Mouse (Mus musculus) liver, embryonic 11.5 days (tissue): Measurements from ENCODE around the gene Tnfrsf12a. TPM values are rescaled to one million over a fixed set of nuclear protein-coding genes. Genes with fewer than 3 reads are reported as not detected.

Source experiments
- ATAC-seq: fragments of 200-750 bp; cut with Nextera tagmentation; replicated peaks from 2 replicates; pipeline ENCODE4 v1.8.0; 2017; ENCODE audit warnings: moderate number of reproducible peaks, mild to moderate bottlenecking, moderate TSS enrichment, moderate library complexity; ENCODE audit not compliant: low FRiP score
- DNase-seq: peaks from one replicate; pipeline ENCODE4 v3.0.0-alpha.2; 2017; ENCODE audit warnings: low spot score
- H3K27ac ChIP-seq: fragments of 300-500 bp; sonication (generic); 2 replicates; pipeline ENCODE4 v1.5.1; 2014; ENCODE audit warnings: mild to moderate bottlenecking, low read depth, low read length, control low read depth
- H3K27me3 ChIP-seq: fragments of 300-500 bp; sonication (generic); replicated peaks from 2 replicates; pipeline ENCODE4 v1.6.1; 2014; ENCODE audit warnings: low read length, mixed read lengths; ENCODE audit not compliant: control insufficient read depth, insufficient read depth
- H3K36me3 ChIP-seq: fragments of 300-500 bp; sonication (generic); 2 replicates; pipeline ENCODE4 v1.6.1; 2014; ENCODE audit warnings: mild to moderate bottlenecking, low read length, moderate library complexity, mixed read lengths; ENCODE audit not compliant: control insufficient read depth, insufficient read depth
- H3K4me1 ChIP-seq: fragments of 300-500 bp; sonication (generic); replicated peaks from 2 replicates; pipeline ENCODE4 v1.6.1; 2014; ENCODE audit warnings: low read length, mixed read lengths; ENCODE audit not compliant: control insufficient read depth, insufficient read depth
- H3K4me2 ChIP-seq: fragments of 300-500 bp; sonication (generic); 2 replicates; pipeline ENCODE4 v1.6.1; 2014; ENCODE audit warnings: mild to moderate bottlenecking, control low read depth, moderate library complexity
- H3K4me3 ChIP-seq: fragments of 300-500 bp; sonication (generic); 2 replicates; pipeline ENCODE4 v1.5.1; 2014; ENCODE audit warnings: low read depth, low read length, control low read depth
- H3K9ac ChIP-seq: fragments of 300-500 bp; sonication (generic); 2 replicates; pipeline ENCODE4 v1.6.1; 2014; ENCODE audit warnings: low read depth, low read length, control low read depth
- H3K9me3 ChIP-seq: fragments of 300-500 bp; sonication (generic); 2 replicates; pipeline ENCODE4 v1.6.1; 2016; ENCODE audit warnings: low read length, inconsistent platforms, mixed read lengths; ENCODE audit not compliant: control insufficient read depth
- WGBS: fragments of 180-500 bp; shearing (Covaris S2); extraction: QIAGEN DNeasy Blood & Tissue Kit; methylation state at CpG from one replicate; pipeline ENCODE4 v1.1.7; 2014; 5-methylcytosine and 5-hydroxymethylcytosine counted together
- polyA plus RNA-seq: library from polyadenylated mRNA; unstranded; fragments of >200 nt; fragmentation: Nextera tagmentation; extraction: Ambion mirVana; gene quantifications from 2 replicates; pipeline ENCODE4 v1.2.1, GENCODE M21; 2014

Gene Tnfrsf12a
- polyA plus RNA-seq, 1 experiment from 2014 or later: 9.5 TPM

GRCm38 (mm10) chr17:23645894-23646293 lies 31.4 kb downstream of the Tnfrsf12a start:
- Histone ChIP-seq H3K4me2 (no peak overlapping the region), H3K9ac (no peak overlapping the region), H3K4me1 (no peaks in the 10 kb centered on the region), H3K27ac (no peak overlapping the region), H3K4me3 (no peak overlapping the region), H3K36me3 (no peaks in the 10 kb centered on the region), H3K9me3 (no peaks in the 10 kb centered on the region), H3K27me3 (peaks cover 39% of the 10 kb centered on the region)
- 43% methylated on average over 10 of the region's 10 CpGs for WGBS
- DNase-seq (no peak), ATAC-seq (no peak)

- no peaks in the 10 kb centered on the region for H3K36me3 ChIP-seq
- no peak within 1 kb of the TSS for H3K27ac ChIP-seq
- peak within 1 kb of the TSS; percentile 42 for H3K4me3 ChIP-seq
- peaks cover 39% of the 10 kb centered on the region for H3K27me3 ChIP-seq
- H3K9ac ChIP-seq: no peak within 1 kb of the TSS
- H3K4me1 ChIP-seq: no peaks in the 10 kb centered on the region
- DNase-seq: no peak
- ATAC-seq: 0 out of 2 replicates have a peak, but pooled peaks have one; percentile 36
- WGBS: 2% methylated on average over 58 of the region's 58 CpGs
- H3K4me2 ChIP-seq: peak within 1 kb of the TSS; percentile 70
- no peaks in the 10 kb centered on the region for H3K9me3 ChIP-seq
Measured at GRCm38 (mm10) chr17:23644613-23645495, 32.4 kb downstream of the Tnfrsf12a start, which contains the start of gene Mmp25. Mmp25 (minus strand) TSS chr17:23645277.

- no peak for DNase-seq
- peaks cover 10% of the 10 kb centered on the region for H3K27me3 ChIP-seq
- no peaks in the 10 kb centered on the region for H3K9me3 ChIP-seq
- H3K4me1 ChIP-seq: no peaks in the 10 kb centered on the region
- H3K4me3 ChIP-seq: no peak overlapping the region
- H3K9ac ChIP-seq: no peak overlapping the region
- WGBS: 68% methylated on average over 8 of the region's 8 CpGs
- no peak overlapping the region for H3K4me2 ChIP-seq
- H3K36me3 ChIP-seq: no peaks in the 10 kb centered on the region
- ATAC-seq: no peak
- no peak overlapping the region for H3K27ac ChIP-seq
Measured at GRCm38 (mm10) chr17:23631241-23631640, 46.0 kb downstream of the Tnfrsf12a start.

- Histone ChIP-seq H3K9ac (no peak overlapping the region), H3K4me3 (0 out of 2 replicates have a peak overlapping the region, but pooled peaks have one; percentile 5)
- WGBS: 16% methylated on average over 22 of the region's 22 CpGs
Measured at GRCm38 (mm10) chr17:23630195-23631020, 46.9 kb downstream of the Tnfrsf12a start.

GRCm38 (mm10) chr17:23627813-23628212 lies 49.5 kb downstream of the Tnfrsf12a start:
- Histone ChIP-seq H3K9me3 (no peaks in the 10 kb centered on the region), H3K27me3 (peaks cover 10% of the 10 kb centered on the region), H3K4me3 (no peak overlapping the region), H3K9ac (no peak overlapping the region), H3K4me2 (no peak overlapping the region), H3K4me1 (no peaks in the 10 kb centered on the region), H3K36me3 (no peaks in the 10 kb centered on the region), H3K27ac (no peak overlapping the region)
- 43% methylated on average over 7 of the region's 7 CpGs for WGBS
- DNase-seq (no peak), ATAC-seq (no peak)

More at GRCm38 (mm10) chr17:23630195-23631020, 46.9 kb downstream of the Tnfrsf12a start:
- H3K27ac ChIP-seq: no peak overlapping the region
- no peaks in the 10 kb centered on the region for H3K9me3 ChIP-seq
- H3K27me3 ChIP-seq: peaks cover 10% of the 10 kb centered on the region
- no peaks in the 10 kb centered on the region for H3K4me1 ChIP-seq
- ATAC-seq: peak; percentile 82
- H3K4me2 ChIP-seq: peak overlapping the region; percentile 44
- no peaks in the 10 kb centered on the region for H3K36me3 ChIP-seq
- DNase-seq: peak; percentile 75

Other genes with a start within 250 kb of the Tnfrsf12a start
- not detected in 2 replicates for gene Vmn2r117, start 197.8 kb downstream of the Tnfrsf12a start, polyA plus RNA-seq
- 14.3 and 14.8 TPM in 2 replicates for gene Zfp213, start 113.2 kb downstream of the Tnfrsf12a start, polyA plus RNA-seq
- gene Zfp13, start 78.0 kb downstream of the Tnfrsf12a start, polyA plus RNA-seq: 5.6 and 6.3 TPM in 2 replicates
- 0.12 and 0.25 TPM in 2 replicates for gene Zscan10, start 76.6 kb downstream of the Tnfrsf12a start, polyA plus RNA-seq
- gene Mmp25, start 32.2 kb downstream of the Tnfrsf12a start, polyA plus RNA-seq: 0.27 TPM in 1 of 2 replicates, not detected in the other
- 0.37 TPM in 1 of 2 replicates, not detected in the other for gene Bicdl2, start 17.0 kb downstream of the Tnfrsf12a start, polyA plus RNA-seq
- gene Hcfc1r1, start 3.9 kb downstream of the Tnfrsf12a start, polyA plus RNA-seq: 36.5 and 36.6 TPM in 2 replicates
- 48.9 and 50.7 TPM in 2 replicates for gene Thoc6, start 3.6 kb downstream of the Tnfrsf12a start, polyA plus RNA-seq
- gene Cldn6, start 1.8 kb upstream of the Tnfrsf12a start, polyA plus RNA-seq: 9.9 and 11.4 TPM in 2 replicates
- 0.49 and 0.56 TPM in 2 replicates for gene Cldn9, start 6.6 kb upstream of the Tnfrsf12a start, polyA plus RNA-seq
- 0.11 TPM in 1 of 2 replicates, not detected in the other for gene 1520401A03Rik, start 45.3 kb upstream of the Tnfrsf12a start, polyA plus RNA-seq
- 51.5 and 60.2 TPM in 2 replicates for gene Pkmyt1, start 48.9 kb upstream of the Tnfrsf12a start, polyA plus RNA-seq
- gene Paqr4, start 63.4 kb upstream of the Tnfrsf12a start, polyA plus RNA-seq: 10.4 and 11.4 TPM in 2 replicates
- 0.60 and 0.73 TPM in 2 replicates for gene Kremen2, start 68.4 kb upstream of the Tnfrsf12a start, polyA plus RNA-seq
- 39.1 and 42.3 TPM in 2 replicates for gene Flywch1, start 94.1 kb upstream of the Tnfrsf12a start, polyA plus RNA-seq
- gene Flywch2, start 108.6 kb upstream of the Tnfrsf12a start, polyA plus RNA-seq: 9.4 and 10.6 TPM in 2 replicates
- 355 and 398 TPM in 2 replicates for gene Srrm2, start 113.1 kb upstream of the Tnfrsf12a start, polyA plus RNA-seq
- 744 and 795 TPM in 2 replicates for gene Elob, start 151.7 kb upstream of the Tnfrsf12a start, polyA plus RNA-seq
- not detected in 2 replicates for gene Prss33, start 158.6 kb upstream of the Tnfrsf12a start, polyA plus RNA-seq
- gene Prss32, start 166.4 kb upstream of the Tnfrsf12a start, polyA plus RNA-seq: not detected in 2 replicates
- 0.84 and 1.2 TPM in 2 replicates for gene Prss41, start 166.7 kb upstream of the Tnfrsf12a start, polyA plus RNA-seq
- not detected in 2 replicates for gene Prss21, start 190.6 kb upstream of the Tnfrsf12a start, polyA plus RNA-seq
- not detected in 2 replicates for gene Dcpp1, start 203.4 kb upstream of the Tnfrsf12a start, polyA plus RNA-seq
- gene Dcpp2, start 203.4 kb upstream of the Tnfrsf12a start, polyA plus RNA-seq: not detected in 2 replicates
- gene Dcpp3, start 240.0 kb upstream of the Tnfrsf12a start, polyA plus RNA-seq: not detected in 2 replicates